Mouse (Mus musculus): Measurements from ENCODE around the gene Mtf1.
A peak's percentile ranks its signal among the peaks of the same experiment; 100 is the strongest.

Mtf1 gene

GRCm38 (mm10) chr4:124801552-124802308 is at the start of gene Mtf1:
Gene Mtf1 (plus strand): TSS chr4:124802104.
- DNase-seq (ENCODE audit: extremely low read depth, low read depth, low spot score): no peak

- no peak for DNase-seq (ENCODE audit: extremely low read depth, low read depth, low spot score)
Measured at GRCm38 (mm10) chr4:124752281-124753199, 49.4 kb upstream of the Mtf1 start.

DNA sequence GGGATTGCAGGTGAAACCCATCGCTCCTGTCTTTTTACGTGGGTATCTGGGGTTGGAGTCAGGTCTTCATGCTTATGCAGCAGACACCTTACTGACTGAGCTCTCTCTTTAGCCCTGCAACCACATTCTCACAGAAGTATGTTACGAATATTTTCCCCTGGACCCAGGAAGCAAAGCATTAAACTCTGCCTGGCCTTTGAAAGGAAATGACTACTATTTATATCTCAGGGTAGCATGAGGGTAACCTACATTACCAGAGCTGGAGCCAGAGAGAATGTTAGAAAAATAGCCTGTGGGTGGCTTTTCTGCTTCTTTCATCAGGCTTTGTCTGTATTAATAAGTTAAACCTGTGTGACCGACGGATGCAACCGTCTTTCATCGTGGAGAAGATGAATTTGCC is 46.4 kb upstream of the Mtf1 start:
- DNase-seq (ENCODE audit: extremely low read depth, low read depth, low spot score): no peak

DNA sequence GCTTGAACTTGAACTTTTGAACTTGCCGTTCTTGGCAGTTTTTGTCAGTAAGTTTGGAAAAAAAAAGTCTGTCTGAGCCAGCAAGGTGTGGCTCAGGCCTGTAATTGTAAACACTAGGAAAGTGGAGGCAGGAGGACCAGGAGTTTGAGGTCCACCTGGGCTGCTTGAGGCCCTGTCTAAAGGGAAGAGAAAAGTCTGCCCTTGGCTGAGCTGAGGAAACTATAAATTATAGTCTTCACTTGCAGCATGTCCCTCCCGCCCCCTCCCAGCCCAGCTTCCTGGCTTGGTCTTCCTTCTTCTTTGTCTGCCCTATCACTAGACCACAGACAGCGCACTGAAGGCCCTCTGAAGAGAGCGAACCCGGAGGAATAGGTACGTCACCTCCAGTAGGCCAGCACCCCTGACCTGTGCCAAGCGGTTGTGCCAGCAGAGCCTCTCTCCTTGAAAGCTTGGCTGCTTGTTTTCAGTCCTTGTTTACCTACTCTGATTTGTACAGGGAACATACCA is 42.5 kb upstream of the Mtf1 start:
- no peak for DNase-seq (ENCODE audit: extremely low read depth, low read depth, low spot score)

GRCm38 (mm10) chr4:124761201-124761600 is 40.7 kb upstream of the Mtf1 start:
- no peak for DNase-seq (ENCODE audit: extremely low read depth, low read depth, low spot score)

- DNase-seq (ENCODE audit: extremely low read depth, low read depth, low spot score): peak; percentile 92
Measured at GRCm38 (mm10) chr4:124762858-124763452, 38.9 kb upstream of the Mtf1 start.

GRCm38 (mm10) chr4:124765802-124766565 is 35.9 kb upstream of the Mtf1 start:
- DNase-seq (ENCODE audit: extremely low read depth, low read depth, low spot score): no peak

GRCm38 (mm10) chr4:124766566-124766940 is 35.4 kb upstream of the Mtf1 start:
- no peak for DNase-seq (ENCODE audit: extremely low read depth, low read depth, low spot score)

- DNase-seq (ENCODE audit: extremely low read depth, low read depth, low spot score): no peak
Measured at GRCm38 (mm10) chr4:124768963-124769591, 32.8 kb upstream of the Mtf1 start.

DNA sequence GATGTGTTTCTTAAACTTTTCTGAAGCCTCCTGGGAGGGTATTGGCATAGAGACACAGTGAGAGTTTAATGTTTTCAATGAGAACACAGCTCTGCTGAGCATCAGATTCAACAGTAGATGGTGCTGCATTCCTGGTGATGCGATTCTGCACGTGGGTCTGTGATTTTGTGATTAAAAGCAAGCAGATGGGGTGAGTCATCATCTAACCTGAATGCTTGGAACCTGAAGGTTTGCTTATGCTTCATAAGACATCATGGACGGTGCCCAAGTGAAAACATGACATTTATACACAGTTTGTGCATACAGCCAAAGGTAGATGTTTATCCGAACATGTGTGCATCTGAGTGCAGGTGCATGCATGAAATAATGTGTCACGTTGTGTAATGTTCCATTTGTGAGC is 31.3 kb upstream of the Mtf1 start:
- no peak for DNase-seq (ENCODE audit: extremely low read depth, low read depth, low spot score)

DNA sequence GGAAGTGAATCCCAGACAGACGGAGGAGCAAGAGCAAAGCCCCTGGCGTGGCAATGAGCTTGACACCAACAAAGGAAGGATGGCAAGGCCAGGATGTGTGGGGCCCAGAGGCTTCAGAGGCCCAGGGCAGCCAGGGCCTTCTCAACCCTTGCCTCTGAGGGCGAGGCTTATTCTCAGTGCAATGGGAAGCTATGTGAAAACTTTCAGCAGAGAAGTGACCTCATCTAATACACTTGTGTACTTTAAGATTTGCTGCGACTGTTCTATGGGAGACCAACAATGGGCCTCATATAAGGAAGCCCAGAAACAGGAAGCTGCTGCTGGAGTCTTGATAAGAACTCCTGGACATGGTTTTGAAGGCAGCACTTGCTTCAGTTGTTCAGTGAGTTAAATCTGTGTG is 29.8 kb upstream of the Mtf1 start:
- DNase-seq (ENCODE audit: extremely low read depth, low read depth, low spot score): no peak

DNA sequence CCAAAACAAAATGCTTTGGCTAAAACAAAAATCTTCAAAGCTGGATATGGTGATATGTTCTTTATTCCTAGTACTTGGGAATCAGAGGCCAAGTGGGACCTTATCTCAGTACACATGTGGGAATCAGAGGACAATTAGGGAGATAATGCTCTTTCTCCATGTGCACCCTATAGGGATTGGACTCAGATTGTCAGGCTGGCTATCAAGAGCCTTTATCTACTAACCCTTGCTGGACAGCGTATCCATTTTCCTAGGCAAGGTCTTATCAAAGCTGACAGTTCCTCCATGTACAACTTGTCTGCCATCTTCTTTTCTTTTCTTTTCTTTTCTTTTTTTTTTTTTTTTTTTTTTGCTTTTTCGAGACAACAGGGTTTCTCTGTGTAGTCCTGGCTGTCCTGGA is 28.5 kb upstream of the Mtf1 start:
- DNase-seq (ENCODE audit: extremely low read depth, low read depth, low spot score): no peak

DNA sequence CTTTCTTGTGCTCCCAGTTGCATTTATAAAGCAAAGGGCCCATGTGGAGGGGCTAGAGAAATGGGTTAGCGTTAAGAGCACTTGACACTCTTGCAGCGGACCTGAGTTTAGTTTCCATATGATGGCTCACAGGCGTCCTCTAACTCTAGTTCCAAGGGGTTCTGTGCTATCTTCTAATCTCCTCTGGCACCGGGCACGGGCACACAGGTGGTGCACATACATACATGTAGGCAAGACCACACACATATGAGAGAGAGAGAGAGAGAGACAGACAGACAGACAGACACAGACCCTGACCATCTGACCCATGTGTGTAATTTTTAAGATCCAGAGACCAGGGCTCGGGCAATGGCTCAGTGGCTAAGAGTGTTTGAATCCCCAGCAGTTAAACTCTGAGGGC is 27.9 kb upstream of the Mtf1 start:
- DNase-seq (ENCODE audit: extremely low read depth, low read depth, low spot score): no peak

GRCm38 (mm10) chr4:124774429-124774828 is 27.5 kb upstream of the Mtf1 start:
- no peak for DNase-seq (ENCODE audit: extremely low read depth, low read depth, low spot score)

GRCm38 (mm10) chr4:124781361-124781760 is 20.5 kb upstream of the Mtf1 start:
- no peak for DNase-seq (ENCODE audit: extremely low read depth, low read depth, low spot score)

DNA sequence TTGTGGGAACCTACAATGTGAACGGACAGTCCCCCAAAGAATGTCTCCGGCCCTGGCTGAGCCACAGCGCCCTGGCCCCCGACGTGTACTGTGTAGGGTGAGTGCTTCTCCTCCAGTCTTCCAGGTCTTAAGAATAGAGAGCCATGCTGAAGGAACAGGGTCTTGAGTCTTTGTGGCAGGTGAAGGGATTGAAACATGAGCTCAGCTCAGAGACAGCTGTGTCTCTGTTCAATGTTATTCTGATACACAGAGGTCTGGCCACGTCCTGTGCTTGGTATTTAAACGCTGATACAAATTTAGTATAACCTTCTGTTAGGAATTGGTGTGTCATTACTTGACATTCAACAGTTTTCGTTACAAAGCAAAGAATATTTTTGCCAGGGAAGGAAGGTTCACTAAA is 19.5 kb upstream of the Mtf1 start:
- no peak for DNase-seq (ENCODE audit: extremely low read depth, low read depth, low spot score)

DNA sequence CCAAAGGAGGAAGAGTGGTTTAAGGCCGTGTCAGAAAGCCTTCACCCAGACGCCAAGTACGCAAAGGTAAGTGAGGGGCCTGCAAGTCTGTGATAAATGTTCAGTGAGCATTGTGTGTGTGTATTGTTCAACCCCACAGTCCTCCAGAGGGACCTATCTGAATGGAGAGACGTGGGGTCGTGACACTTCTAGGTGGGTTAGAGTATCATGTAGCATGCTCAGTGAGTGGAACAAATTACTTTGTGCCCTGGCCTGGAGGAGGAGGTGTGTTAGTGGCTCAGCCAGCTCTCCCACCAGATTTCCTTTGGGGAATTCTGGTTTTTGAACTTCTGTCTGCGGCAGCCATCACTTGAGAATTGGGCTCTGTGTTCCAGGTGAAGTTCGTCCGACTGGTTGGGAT is 18.0 kb upstream of the Mtf1 start:
- no peak for DNase-seq (ENCODE audit: extremely low read depth, low read depth, low spot score)

- DNase-seq (ENCODE audit: extremely low read depth, low read depth, low spot score): no peak
Measured at GRCm38 (mm10) chr4:124790013-124790412, 11.9 kb upstream of the Mtf1 start.

DNA sequence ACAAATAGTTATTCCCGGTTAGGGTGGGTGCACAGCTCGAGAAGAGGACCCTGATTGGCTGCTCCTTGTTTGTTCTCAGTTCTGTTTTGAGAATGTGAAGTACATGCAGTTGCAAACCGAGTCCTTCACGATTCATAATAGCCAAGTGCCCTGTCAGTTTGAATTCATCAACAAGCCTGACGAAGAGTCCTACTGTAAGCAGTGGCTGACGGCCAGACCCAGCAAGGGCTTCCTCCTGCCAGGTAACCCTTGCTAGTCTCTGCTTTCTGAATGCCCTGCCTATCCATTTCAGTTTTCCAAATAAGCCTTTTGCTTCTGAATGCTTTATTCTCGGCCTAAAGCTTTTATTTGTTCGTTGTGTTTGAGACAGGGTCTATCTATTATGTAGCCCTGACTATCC is 9.8 kb upstream of the Mtf1 start:
- no peak for DNase-seq (ENCODE audit: extremely low read depth, low read depth, low spot score)

DNA sequence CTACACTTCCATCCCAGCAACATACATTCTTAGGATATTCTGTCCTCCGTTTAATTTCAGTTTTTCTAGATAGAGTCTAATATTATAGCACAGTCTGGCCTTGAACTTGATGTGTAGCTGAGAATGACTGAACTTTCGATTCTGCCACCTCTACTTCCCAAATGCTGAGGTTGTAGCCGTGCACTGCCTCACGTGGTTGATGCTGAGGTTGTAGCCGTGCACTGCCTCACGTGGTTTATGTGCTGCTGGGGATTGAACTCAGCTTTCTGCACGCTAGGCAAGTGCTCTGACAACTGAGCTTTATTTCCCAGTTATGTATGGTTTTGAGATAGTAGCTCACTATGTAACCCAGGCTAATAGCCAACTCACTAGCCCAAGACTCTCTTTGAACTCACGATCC is 5.8 kb upstream of the Mtf1 start:
- DNase-seq (ENCODE audit: extremely low read depth, low read depth, low spot score): no peak
